Mouse (Mus musculus) skeletal muscle tissue, postnatal 0 days (tissue): ENCODE results near the gene Usp20. TPM values are rescaled to one million over a fixed set of nuclear protein-coding genes. Genes with fewer than 3 reads are reported as not detected.

Source experiments
- polyA plus RNA-seq: library from polyadenylated mRNA; unstranded; fragments of >200 nt; fragmentation: Nextera tagmentation; extraction: Ambion mirVana; gene quantifications from 2 replicates; pipeline ENCODE4 v1.2.1, GENCODE M21; 2015

The Usp20 gene
- 29.0 and 33.6 TPM in 2 replicates for polyA plus RNA-seq

DNA sequence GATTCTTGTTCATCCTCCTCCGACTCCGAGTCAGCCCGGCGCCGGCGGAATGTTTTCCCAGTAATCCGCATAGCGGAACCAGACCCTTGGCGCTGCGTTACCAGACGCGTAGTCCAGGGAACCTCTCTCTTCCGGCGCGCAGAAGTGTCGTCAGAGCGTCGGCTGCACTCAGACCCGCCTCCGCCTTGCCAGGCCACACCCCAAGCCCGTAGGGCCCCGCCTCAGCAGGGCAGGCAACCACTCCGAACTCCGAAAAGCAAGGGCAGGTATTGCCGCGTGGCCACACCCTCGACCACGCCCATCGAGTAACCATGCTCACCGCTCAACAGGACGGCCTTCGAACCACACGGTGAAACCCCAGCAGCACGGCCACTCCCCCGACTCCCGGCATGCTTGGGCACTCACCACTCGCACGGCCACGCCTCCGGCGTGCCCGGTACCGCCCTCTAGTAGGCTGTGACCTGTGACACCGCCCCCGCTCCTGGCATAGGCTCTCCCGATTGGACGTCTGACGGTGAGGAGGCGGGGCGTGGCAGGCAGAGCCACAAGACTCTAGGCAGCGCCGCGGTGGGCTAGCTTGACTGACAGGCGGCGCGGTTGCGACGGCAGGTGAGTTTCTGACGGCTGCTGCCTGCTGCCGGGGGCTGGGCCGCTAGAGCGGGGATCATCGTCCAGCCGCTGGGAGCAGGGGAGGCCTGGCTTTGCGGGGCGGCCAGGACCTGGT lies at the start of gene Usp20, which contains the start of gene BC005624:
Gene Usp20 (plus strand): TSS at position 490 of the 724 bp plus-strand sequence.
Gene BC005624 (minus strand): TSS at position 412 of the 724 bp plus-strand sequence.

DNA sequence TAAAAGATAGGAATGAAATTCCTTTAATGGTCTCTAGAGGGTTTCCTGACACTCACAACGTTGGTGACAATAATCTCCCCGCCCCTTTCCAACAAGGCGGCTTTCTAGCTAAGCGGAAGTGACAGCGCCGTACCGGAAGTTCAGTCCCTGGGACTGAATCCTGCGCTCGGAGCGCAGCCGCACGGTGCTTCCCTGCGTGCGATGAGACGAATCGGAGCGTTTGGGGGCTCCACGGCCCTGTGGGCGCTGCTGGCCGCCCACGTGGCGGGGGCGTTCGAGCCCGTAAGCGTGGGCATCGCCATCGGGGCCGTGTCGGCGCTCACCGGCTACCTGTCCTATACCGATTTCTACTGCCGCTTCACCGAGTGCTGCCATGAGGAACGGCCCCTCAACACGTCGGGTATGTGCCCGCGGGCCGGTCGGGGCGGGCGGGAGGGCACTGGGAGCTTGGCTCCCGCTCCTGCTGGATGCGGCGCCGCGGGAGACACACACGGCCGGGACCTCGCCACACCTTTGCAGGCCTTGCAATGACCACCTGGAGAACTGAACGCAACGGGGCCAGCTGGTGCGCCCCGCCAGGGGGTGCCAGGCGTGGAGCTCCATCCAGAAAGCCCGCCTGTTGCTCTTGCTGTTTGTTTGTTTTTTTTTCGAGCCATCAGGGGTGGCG lies 29.1 kb upstream of the Usp20 start, which contains the start of gene Tor1b:
Gene Tor1b (plus strand): TSS at position 136 of the 667 bp plus-strand sequence.

DNA sequence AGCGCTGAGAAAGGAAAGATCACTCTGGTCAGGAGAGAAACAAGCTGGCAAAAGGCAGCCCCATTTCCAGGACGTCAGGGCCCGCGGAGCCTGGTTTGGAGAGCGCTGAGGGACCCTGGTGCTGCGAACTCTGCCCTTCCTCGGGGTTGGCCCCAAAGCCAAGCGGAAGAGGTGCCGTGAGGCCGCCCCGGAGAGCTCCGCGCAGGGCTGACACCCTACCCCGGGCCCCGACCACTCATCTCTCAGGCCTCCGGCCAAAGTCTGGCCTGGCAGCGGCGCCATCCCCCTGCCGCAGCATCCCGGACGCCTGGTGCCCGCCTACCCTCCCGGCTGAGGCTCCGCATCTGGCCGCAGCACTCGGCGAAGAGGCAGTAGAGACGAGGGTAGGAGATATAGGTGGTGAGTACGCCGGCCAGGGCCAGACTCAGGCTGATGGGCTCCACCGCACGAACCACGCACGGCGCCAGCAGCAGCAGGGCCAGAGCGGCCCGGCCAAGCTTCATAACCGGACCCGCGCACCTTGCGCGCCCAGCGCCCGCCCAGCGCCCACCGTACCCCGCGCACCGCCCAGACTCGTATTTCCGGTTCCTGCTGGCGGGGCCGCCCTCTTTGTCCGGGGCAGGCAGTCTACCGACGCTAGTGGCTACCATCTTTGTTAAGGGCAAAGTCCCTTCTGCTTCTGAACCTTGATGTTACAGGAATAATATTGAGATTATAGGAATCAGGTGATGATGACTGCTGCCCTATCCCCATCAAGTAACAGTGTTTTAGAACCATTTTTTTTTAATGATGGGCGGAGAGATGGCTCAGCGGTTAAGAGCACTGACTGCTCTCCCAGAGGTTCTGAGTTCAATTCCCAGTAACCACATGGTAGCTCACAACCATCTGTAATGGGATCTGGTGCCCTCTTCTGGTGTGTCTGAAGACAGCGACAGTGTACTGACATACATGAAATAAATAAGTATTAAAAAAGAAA lies 14.4 kb upstream of the Usp20 start, which contains the start of gene Tor1a:
Gene Tor1a (minus strand): TSS at position 582 of the 976 bp plus-strand sequence.

Other genes starting within 250 kb of the Usp20 start
- 0.40 and 0.45 TPM in 2 replicates for gene 1700001O22Rik, start 178.6 kb upstream of the Usp20 start, polyA plus RNA-seq
- 49.0 and 52.9 TPM in 2 replicates for gene Ntmt1, start 174.5 kb upstream of the Usp20 start, polyA plus RNA-seq
- gene Asb6, start 151.9 kb upstream of the Usp20 start, polyA plus RNA-seq: 11.8 and 11.9 TPM in 2 replicates
- 4.6 and 7.1 TPM in 2 replicates for gene Prrx2, start 147.3 kb upstream of the Usp20 start, polyA plus RNA-seq
- 2.4 and 6.2 TPM in 2 replicates for gene Ptges, start 52.4 kb upstream of the Usp20 start, polyA plus RNA-seq
- gene Tor1b, start 29.3 kb upstream of the Usp20 start, polyA plus RNA-seq: 19.9 and 22.2 TPM in 2 replicates
- 31.2 and 38.0 TPM in 2 replicates for gene Tor1a, start 14.3 kb upstream of the Usp20 start, polyA plus RNA-seq
- gene BC005624, start 78 bp upstream of the Usp20 start, polyA plus RNA-seq: 23.5 and 27.6 TPM in 2 replicates
- 5.7 and 7.2 TPM in 2 replicates for gene Fnbp1, start 159.7 kb downstream of the Usp20 start, polyA plus RNA-seq
- 18.4 and 20.4 TPM in 2 replicates for gene Gpr107, start 170.0 kb downstream of the Usp20 start, polyA plus RNA-seq